Mouse (Mus musculus) lung, postnatal 25 days (tissue): Measurements from ENCODE around the gene Gm13283.
"Not testable (repeated sequence)": the region's sequence is repeated elsewhere in the genome, so short reads cannot be mapped to it uniquely, and the experiment has no call there.

Source experiments
- DNase-seq: peaks from one replicate; pipeline ENCODE4 v3.0.0; 2022; ENCODE audit warnings: low spot score

Gm13283 gene

GRCm38 (mm10) chr4:88759610-88760268 lies at the start of gene Gm13283:
Gene Gm13283, plus strand, starts transcription at chr4:88760119.
- not testable (repeated sequence) for DNase-seq

GRCm38 (mm10) chr4:88714281-88714680 lies 45.6 kb upstream of the Gm13283 start:
- DNase-seq, result no peak

DNA sequence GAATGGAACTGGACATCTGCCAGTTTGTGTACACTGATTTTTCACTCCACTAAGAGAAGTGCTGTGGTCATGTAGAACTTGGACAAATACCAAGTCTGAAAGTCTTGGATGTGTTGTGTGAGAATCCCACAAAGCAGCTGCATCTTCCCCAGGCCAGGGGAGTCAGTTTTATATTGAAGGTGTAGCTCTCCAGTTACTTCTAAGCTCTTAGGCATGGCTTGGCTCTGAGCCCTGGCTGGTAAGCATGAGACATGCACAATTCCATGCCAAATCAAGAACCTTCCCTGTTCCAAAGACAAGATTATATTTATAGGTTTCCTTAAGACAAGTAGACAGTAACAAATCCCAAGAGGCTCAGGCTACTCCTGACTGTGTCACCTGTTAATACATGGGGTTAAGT lies 44.9 kb upstream of the Gm13283 start:
- DNase-seq, result no peak

DNA sequence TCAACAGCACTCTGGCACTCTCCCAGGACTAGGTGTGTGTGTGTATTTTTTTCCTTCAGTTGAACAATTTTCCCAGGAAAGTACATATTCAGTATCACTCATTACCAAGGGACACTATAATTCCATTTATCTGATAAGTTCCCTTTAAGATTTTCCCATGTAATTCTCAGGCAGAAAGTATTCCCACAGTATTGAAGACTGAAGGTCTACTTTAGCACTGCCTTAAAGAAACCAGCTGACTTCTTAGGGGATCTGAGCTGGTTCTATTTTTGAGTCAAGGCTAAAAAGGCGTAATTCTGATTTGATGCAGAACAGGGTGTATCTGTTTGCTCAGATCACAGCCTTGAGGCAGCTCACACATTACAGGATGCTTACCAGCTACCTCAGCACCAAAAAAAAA lies 41.2 kb upstream of the Gm13283 start:
- no peak for DNase-seq

DNA sequence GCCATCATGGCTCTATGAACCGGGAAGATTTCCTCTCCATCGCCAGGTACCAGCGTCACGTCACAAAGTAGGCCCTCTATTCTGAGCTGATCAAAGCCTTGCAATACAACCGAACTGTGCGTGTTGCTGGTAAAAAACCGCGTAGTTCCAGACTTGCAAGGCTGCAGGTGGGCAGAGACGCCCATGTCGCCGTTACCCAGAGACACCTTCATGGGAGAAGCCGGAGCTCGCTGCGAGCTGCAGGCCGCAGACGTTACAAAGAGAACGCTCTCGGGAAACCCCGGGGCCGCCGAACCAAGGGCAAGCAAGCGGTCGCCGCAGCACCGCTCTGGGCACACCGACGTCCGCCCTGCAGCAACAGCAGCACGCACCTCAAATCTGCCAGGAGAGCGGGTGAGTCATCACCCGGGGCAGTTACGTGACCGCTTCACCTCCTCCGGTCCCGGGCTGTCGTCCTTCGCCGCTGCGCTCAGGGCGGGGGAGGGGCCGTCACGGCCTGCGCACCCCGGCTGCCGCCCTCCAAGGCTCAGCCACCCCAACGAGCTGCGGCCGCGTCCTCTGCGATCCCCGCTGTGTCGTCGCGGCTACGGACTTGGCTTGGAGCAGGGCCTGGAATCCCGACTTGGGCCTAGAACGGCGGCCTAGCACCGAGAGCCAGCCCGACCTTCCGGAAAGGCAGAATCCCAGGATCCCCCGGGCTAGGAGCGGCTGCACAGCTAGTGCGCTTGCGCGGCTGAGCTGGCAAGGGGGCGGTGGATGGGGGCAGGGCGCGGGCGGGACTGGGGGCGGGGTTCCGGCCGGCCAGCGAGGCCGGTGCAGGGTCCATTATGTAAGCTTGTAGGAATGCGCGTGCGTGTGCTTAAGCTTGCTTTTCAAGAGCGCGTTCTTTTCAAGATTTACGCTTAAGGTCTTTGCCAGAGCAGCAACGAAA lies 37.9 kb upstream of the Gm13283 start, which contains the start of the genes Gm26566 and Klhl9:
Gene Gm26566, plus strand, starts transcription at position 15 of the 931 bp plus-strand sequence.
Gene Klhl9, minus strand, starts transcription at position 675 of the 931 bp plus-strand sequence.
- peak; percentile 91 for DNase-seq

GRCm38 (mm10) chr4:88723497-88724090 lies 36.3 kb upstream of the Gm13283 start:
- peak; percentile 23 for DNase-seq

- no peak for DNase-seq
Measured at GRCm38 (mm10) chr4:88726727-88727126, 33.2 kb upstream of the Gm13283 start.

- peak; percentile 53 for DNase-seq
Measured at GRCm38 (mm10) chr4:88727324-88727723, 32.6 kb upstream of the Gm13283 start.

- DNase-seq, result peak; percentile 76
Measured at GRCm38 (mm10) chr4:88738480-88738879, 21.4 kb upstream of the Gm13283 start.

DNA sequence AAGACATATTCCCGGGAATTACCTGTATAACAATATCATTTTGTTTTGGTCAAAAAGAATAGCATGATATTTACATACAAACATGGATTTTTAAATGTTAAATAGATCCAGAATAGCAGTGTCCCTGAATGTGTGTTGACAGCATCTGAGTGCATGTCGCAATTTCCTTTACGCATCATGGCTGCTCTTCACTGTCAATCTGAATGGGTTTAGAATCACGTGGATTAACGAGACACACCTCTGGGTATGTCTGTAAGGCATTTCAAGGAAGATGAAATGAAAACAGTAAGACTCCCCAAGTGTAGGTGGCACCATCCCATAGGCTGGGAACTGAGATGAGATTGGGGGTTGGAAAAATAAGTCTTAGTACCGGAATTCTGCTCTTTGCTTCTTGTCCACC lies 20.9 kb upstream of the Gm13283 start:
- no peak for DNase-seq

DNA sequence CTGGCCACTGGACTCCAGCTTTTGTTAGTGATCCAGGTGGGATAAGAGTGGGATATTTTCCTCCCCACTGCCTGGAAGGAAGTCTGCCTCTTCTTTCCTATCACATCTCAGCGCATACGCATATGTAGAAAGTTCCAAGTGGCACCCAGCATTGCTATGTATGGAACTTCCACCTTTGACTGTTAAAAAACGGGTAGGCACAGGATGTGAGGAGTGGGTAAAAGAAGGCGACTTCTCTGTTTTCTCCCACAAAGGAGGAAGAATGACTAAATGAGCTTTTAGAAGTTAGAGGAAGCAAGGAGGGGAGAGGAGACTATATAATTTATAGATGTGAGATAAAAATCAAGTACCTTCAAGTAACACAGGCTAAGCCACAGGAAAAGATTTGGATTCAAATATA lies 18.5 kb upstream of the Gm13283 start:
- DNase-seq, result no peak

DNA sequence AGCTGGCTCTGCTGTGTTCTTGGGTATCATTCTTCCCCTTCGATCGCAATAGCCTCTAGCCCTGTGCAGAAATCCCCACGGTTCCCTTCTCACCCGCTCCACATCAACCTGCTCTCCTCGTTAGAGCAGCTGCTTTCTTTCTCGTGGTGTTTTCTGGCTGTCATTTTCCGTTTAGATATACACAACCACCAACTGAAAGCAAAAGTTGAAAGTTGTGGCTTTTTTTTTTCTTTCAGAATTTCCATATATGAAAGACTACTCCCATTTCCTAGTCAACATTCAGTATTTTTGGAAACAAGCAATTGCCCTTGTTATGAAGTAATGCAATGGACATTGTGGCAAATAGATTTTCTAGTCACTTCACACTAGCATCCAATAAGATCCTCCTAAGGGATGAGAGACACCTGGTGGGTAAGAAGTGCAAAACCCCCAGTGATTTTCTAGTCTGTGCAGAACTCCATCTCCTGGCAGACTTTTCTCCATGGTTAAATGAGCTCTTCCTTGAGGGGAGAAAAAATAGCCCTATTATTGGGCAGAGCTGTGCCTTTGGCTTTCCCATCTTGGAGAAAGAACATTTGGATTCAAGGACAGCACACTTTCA lies 17.0 kb upstream of the Gm13283 start:
- no peak for DNase-seq

DNA sequence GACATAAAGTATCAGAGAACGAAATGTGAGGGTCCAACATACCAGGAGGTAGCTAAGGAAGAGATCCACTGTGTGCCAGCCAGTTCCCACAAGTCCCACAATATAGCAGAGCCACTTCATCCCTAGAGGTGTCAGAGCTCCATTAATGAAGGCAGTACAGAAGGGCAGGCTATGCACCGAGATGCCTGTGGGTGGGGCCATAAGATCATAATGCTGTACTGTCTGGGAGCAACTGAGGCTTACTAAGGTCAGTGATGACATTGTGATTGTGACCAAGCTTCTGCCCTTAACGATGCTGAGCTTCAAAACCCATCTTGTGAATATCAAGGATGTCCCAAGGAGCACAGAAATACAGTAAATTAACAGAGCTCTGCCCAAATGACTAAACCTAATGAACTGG lies 15.7 kb upstream of the Gm13283 start:
- DNase-seq, result no peak

GRCm38 (mm10) chr4:88749926-88750325 lies 10.0 kb upstream of the Gm13283 start:
- DNase-seq, result no peak

DNA sequence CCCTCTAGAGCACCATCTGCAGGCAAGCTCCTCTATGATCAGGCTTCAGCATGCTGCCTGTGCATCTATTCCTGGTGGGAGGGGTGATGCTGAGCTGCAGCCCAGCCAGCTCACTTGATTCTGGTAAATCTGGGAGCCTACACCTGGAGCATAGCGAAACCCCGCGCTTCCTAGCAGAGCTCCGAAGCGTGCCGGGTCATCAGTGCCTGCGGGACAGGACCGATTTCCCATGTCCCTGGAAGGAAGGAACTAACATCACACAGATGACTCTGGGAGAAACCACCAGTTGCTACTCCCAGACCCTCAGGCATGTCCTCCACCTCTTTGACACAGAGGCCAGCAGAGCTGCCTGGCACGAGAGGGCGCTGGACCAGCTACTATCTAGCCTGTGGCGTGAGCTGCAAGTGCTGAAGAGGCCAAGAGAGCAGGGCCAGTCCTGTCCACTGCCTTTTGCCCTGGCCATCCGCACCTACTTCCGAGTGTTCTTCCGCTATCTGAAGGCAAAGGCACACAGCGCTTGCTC lies 5.0 kb upstream of the Gm13283 start, which contains the start of gene Gm13271:
Gene Gm13271, plus strand, starts transcription at position 51 of the 523 bp plus-strand sequence.
- peak; percentile 39 for DNase-seq

DNA sequence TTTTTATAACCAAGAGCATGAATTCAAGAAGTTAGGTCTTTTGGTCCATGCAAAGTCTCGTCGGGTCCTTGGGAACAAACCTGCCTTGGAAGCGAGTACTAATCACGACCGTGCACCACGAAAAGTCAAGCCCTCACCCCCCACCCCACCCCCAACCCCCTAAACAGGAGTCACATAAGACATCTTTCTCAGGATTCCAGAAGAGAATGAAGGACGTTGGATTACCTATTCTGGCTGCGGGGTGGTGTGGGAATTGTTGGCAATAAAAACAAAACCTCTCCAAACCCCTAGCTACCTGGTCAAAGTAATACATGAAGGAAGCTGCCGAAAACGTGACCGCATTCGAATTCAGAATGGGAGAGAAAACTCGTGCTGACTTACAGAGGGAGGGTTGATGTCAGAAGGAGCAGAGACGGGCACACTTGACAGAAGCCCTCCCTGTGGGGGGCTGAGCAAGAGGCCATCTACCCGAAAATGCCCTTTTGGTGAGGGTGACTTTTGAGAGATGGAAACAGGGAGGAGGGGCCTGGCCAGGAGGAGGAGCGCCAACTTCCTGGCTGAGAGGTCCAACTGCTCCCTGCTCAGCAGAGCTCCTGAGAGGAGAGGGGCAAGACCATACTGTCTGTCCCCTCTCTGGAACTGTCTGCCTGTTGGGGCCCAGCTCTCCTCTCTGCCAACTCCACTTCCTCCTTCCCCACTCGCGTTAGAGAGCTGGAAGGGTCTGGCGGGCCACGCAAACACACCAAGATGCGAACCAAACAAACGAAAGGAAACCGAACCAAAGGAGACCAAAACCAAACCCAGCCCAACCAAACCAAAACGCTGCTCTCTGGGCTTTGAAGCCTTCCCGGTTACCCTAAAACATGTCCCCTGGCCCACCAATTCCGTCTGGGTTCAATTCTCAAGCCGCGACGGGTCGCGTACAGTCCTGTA lies 3.1 kb upstream of the Gm13283 start:
- not testable (repeated sequence) for DNase-seq

GRCm38 (mm10) chr4:88757628-88758031 lies 2.3 kb upstream of the Gm13283 start:
- DNase-seq, result peak; percentile 88

- DNase-seq, result not testable (repeated sequence)
Measured at GRCm38 (mm10) chr4:88758751-88759150, 1.2 kb upstream of the Gm13283 start.

- DNase-seq, result peak; percentile 85
Measured at GRCm38 (mm10) chr4:88760431-88760830, 512 bp downstream of the Gm13283 start.

DNA sequence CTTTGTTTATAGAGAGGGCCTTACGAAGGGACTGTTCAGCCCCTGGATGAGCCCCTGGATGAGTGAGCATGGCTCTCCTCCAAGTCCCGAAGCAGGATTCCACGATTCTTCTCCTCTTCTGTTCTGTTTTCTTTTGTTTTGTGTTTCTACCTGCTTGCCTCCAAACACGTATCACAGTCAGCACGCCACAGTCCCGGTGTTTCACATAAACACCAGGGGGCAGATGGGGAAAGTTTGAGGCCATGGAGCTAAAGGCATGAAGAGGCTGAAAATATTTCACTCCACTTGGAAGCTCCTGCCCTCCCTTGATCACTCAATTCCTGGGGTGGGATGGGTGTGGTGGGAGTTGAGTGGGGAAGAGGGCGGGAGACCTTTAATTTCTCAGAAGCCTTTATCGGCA lies 1.9 kb downstream of the Gm13283 start:
- DNase-seq, result peak; percentile 47

- not testable (repeated sequence) for DNase-seq
Measured at GRCm38 (mm10) chr4:88762341-88762740, 2.4 kb downstream of the Gm13283 start.
